Mouse (Mus musculus) ES-E14 (cell line): ENCODE data around the gene Dcaf12. TPM values are rescaled to one million over a fixed set of nuclear protein-coding genes. Genes with fewer than 3 reads are reported as not detected.

Source experiments
- DNase-seq: peaks from one replicate; pipeline ENCODE4 v3.0.0-alpha.2; 2013; ENCODE audit warnings: low read depth, low spot score
- H3K27ac ChIP-seq: 2 replicates; pipeline ENCODE4 v1.5.1; 2012; ENCODE audit warnings: low read depth, mild to moderate bottlenecking, low read length, moderate library complexity, mixed read lengths; ENCODE audit not compliant: poor library complexity, insufficient read depth, severe bottlenecking
- H3K36me3 ChIP-seq: 2 replicates; pipeline ENCODE4 v1.6.1; 2012; ENCODE audit warnings: mild to moderate bottlenecking, low read length, moderate library complexity, mixed read lengths; ENCODE audit not compliant: control insufficient read depth, poor library complexity, insufficient read depth, severe bottlenecking
- H3K4me1 ChIP-seq, 2 experiments: fragments of 150-350 bp in 1 of 2; sonication (generic) in 1 of 2; 2 replicates each; pipeline ENCODE4 v1.6.1; 2012; ENCODE audit warnings: low read length in 2 of 2, mild to moderate bottlenecking in 1 of 2, mixed read lengths in 1 of 2; ENCODE audit not compliant: control insufficient read depth in 2 of 2, insufficient read depth in 2 of 2, poor library complexity in 1 of 2
- H3K4me3 ChIP-seq, 2 experiments: fragments of 150-350 bp in 1 of 2; sonication (generic) in 1 of 2; 2 replicates each; pipeline ENCODE4 v1.5.1; 2012; ENCODE audit warnings: low read length in 2 of 2, low read depth in 1 of 2, mild to moderate bottlenecking in 1 of 2, mixed read lengths in 1 of 2; ENCODE audit not compliant: insufficient read depth in 1 of 2, poor library complexity in 1 of 2, severe bottlenecking in 1 of 2
- H3K9ac ChIP-seq: 2 replicates; pipeline ENCODE4 v1.6.1; 2012; ENCODE audit warnings: low read depth, mild to moderate bottlenecking, low read length, mixed read lengths; ENCODE audit not compliant: poor library complexity, insufficient read depth, severe bottlenecking
- H3K9me3 ChIP-seq: fragments of 150-350 bp; sonication (generic); 2 replicates; pipeline ENCODE4 v1.6.1; 2012; ENCODE audit warnings: low read depth, mild to moderate bottlenecking, low read length; ENCODE audit not compliant: control insufficient read depth, insufficient read depth
- CHD2 ChIP-seq: IDR thresholded peaks from 2 replicates; pipeline ENCODE4 v1.6.1; 2014; ENCODE audit warnings: mild to moderate bottlenecking, low read depth, low read length, inconsistent platforms
- HCFC1 ChIP-seq: IDR thresholded peaks from 2 replicates; pipeline ENCODE4 v1.6.1; 2012; ENCODE audit warnings: low read length, inconsistent platforms, borderline replicate concordance; ENCODE audit not compliant: insufficient read depth
- MAFK ChIP-seq: IDR thresholded peaks from 2 replicates; pipeline ENCODE4 v1.6.1; 2014; ENCODE audit warnings: mild to moderate bottlenecking, low read depth, low read length, inconsistent platforms; ENCODE audit not compliant: insufficient read depth
- ZC3H11A ChIP-seq: IDR thresholded peaks from 2 replicates; pipeline ENCODE4 v1.6.1; 2012; ENCODE audit warnings: low read depth, mild to moderate bottlenecking, inconsistent platforms, low read length, borderline replicate concordance
- ZNF384 ChIP-seq: IDR thresholded peaks from 2 replicates; pipeline ENCODE4 v1.6.1; 2012; ENCODE audit warnings: low read depth, low read length, inconsistent platforms
- in situ Hi-C, 2 experiments: fragments of 600-800 bp; cut with MboI; formaldehyde crosslinking; loops; one replicate each; pipeline ENCODE4 v1.15.1; 2025; ENCODE audit warnings: low sequenced_read_pairs in 2 of 2, inconsistent platforms in 1 of 2; ENCODE audit not compliant: unreplicated experiment in 2 of 2
- total RNA-seq: library from RNA; depleted of rRNA; stranded (reverse); fragments of 300-350 nt; gene quantifications from 2 replicates; pipeline ENCODE4 v1.2.3, GENCODE M21; 2012

Dcaf12 gene
- total RNA-seq, 1 experiment = 27.7 TPM

- TF ChIP-seq CHD2 = no peak
- TF ChIP-seq ZC3H11A = no peak
- no peak for TF ChIP-seq ZNF384
- no peak for TF ChIP-seq HCFC1
- no peak for TF ChIP-seq MAFK
- H3K4me3 ChIP-seq = no peak overlapping the region
Measured at GRCm38 (mm10) chr4:41357154-41357553, 42.5 kb upstream of the Dcaf12 start.

GRCm38 (mm10) chr4:41353265-41353664, 38.6 kb upstream of the Dcaf12 start:
- no peak overlapping the region for H3K27ac ChIP-seq
- peaks cover 2 to 5% of the 10 kb centered on the region in 2 experiments; a peak in 1 of 4 replicates for H3K4me1 ChIP-seq
- no peak overlapping the region for H3K4me3 ChIP-seq
- in situ Hi-C loops = no loop called here
- DNase-seq = no peak
- no peak overlapping the region for H3K9ac ChIP-seq
- no peaks in the 10 kb centered on the region for H3K36me3 ChIP-seq
- TF ChIP-seq MAFK (peak; percentile 58; the same call in 1 of the 2 replicates), HCFC1 (no peak)
- H3K9me3 ChIP-seq = no peaks in the 10 kb centered on the region

More at GRCm38 (mm10) chr4:41357154-41357553, 42.5 kb upstream of the Dcaf12 start:
- H3K9me3 ChIP-seq = no peaks in the 10 kb centered on the region
- 0 out of 4 replicates have a peak, but pooled peaks cover 2% of the 10 kb centered on the region in 2 experiments for H3K4me1 ChIP-seq
- in situ Hi-C loops = no loop called here
- H3K27ac ChIP-seq = no peak overlapping the region
- no peak overlapping the region for H3K9ac ChIP-seq
- DNase-seq = no peak
- no peaks in the 10 kb centered on the region for H3K36me3 ChIP-seq

GRCm38 (mm10) chr4:41352758-41353157, 38.1 kb upstream of the Dcaf12 start:
- DNase-seq = no peak
- Histone ChIP-seq H3K36me3 (no peaks in the 10 kb centered on the region), H3K4me1 (peaks cover 2 to 8% of the 10 kb centered on the region in 2 experiments; a peak in 2 of 4 replicates), H3K27ac (no peak overlapping the region), H3K9me3 (no peaks in the 10 kb centered on the region), H3K4me3 (no peak overlapping the region), H3K9ac (no peak overlapping the region)
- no peak for TF ChIP-seq HCFC1
- no peak for TF ChIP-seq ZNF384
- no peak for TF ChIP-seq CHD2
- TF ChIP-seq MAFK = 0 out of 2 replicates have a peak, but pooled peaks have one; percentile 49
- no peak for TF ChIP-seq ZC3H11A
- in situ Hi-C loops = no loop called here

- Histone ChIP-seq H3K4me3 (peak overlapping the region; percentile 90 to 95), H3K9me3 (no peaks in the 10 kb centered on the region), H3K36me3 (no peaks in the 10 kb centered on the region), H3K4me1 (peaks cover 0 to 8% of the 10 kb centered on the region in 2 experiments; a peak in 2 of 4 replicates), H3K27ac (peak overlapping the region; percentile 83), H3K9ac (peak overlapping the region; percentile 96)
- TF ChIP-seq CHD2 (no peak), ZC3H11A (no peak), MAFK (no peak), HCFC1 (no peak), ZNF384 (no peak)
- in situ Hi-C loops = no loop called here
- no peak for DNase-seq
Measured at GRCm38 (mm10) chr4:41349199-41349591, 34.5 kb upstream of the Dcaf12 start.

GRCm38 (mm10) chr4:41348584-41349198, 34.0 kb upstream of the Dcaf12 start, which contains the start of gene Ubap1:
Gene Ubap1 (plus strand): TSS chr4:41348996.
- Histone ChIP-seq H3K36me3 (no peaks in the 10 kb centered on the region), H3K4me3 (peak within 1 kb of the TSS; percentile 90 to 95), H3K9me3 (no peaks in the 10 kb centered on the region), H3K9ac (peak within 1 kb of the TSS; percentile 96), H3K4me1 (peaks cover 0 to 8% of the 10 kb centered on the region in 2 experiments; a peak in 2 of 4 replicates), H3K27ac (peak within 1 kb of the TSS; percentile 83)
- peak; percentile 98 for DNase-seq
- in situ Hi-C loops = no loop called here
- TF ChIP-seq HCFC1 (no peak), CHD2 (no peak), MAFK (no peak), ZNF384 (no peak), ZC3H11A (no peak)
